Mouse (Mus musculus): ENCODE results near the gene G3bp2. TPM values are rescaled to one million over a fixed set of nuclear protein-coding genes. Genes with fewer than 3 reads are reported as not detected.

G3bp2 gene
- polyA plus RNA-seq, 1 experiment from 2014 or later: 192 TPM

DNA sequence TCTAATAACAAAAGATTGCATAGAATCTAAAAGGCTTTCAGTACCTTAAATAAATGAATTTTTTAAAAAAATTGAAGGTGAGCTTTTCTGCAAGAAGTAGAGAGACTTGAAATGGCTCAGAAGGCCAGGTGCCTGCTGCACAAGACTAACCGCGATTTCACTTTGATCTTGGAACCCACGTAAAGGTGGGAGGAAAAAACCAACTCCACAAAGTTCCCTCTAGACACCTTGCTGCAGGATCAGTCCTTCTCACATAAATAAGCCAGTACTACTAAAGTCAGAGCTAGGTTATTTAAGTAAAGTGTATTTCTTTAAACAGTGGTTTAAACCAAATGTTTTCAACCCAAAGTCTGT is 10.5 kb upstream of the G3bp2 start:
- 79% methylated on average over 3 of the region's 3 CpGs for WGBS
- Histone ChIP-seq H3K27ac (ENCODE audit: low read depth) (no peak overlapping the region), H3K27me3 (replicated peaks; ENCODE audit: control insufficient read depth, insufficient read depth, low read length) (no peaks in the 10 kb centered on the region), H3K4me3 (ENCODE audit: low read depth, low read length) (no peak overlapping the region), H3K4me1 (replicated peaks; ENCODE audit: control insufficient read depth, insufficient read depth, low read length) (no peaks in the 10 kb centered on the region), H3K36me3 (ENCODE audit: control insufficient read depth, insufficient read depth, low read length) (no peaks in the 10 kb centered on the region), H3K4me2 (ENCODE audit: low read length) (no peak overlapping the region), H3K9me3 (ENCODE audit: control insufficient read depth, low read length) (no peaks in the 10 kb centered on the region), H3K9ac (ENCODE audit: low read length) (no peak overlapping the region)
- ATAC-seq (replicated peaks; ENCODE audit: low FRiP score, low TSS enrichment, low read depth) (no peak), DNase-seq (ENCODE audit: low spot score) (no peak)

DNA sequence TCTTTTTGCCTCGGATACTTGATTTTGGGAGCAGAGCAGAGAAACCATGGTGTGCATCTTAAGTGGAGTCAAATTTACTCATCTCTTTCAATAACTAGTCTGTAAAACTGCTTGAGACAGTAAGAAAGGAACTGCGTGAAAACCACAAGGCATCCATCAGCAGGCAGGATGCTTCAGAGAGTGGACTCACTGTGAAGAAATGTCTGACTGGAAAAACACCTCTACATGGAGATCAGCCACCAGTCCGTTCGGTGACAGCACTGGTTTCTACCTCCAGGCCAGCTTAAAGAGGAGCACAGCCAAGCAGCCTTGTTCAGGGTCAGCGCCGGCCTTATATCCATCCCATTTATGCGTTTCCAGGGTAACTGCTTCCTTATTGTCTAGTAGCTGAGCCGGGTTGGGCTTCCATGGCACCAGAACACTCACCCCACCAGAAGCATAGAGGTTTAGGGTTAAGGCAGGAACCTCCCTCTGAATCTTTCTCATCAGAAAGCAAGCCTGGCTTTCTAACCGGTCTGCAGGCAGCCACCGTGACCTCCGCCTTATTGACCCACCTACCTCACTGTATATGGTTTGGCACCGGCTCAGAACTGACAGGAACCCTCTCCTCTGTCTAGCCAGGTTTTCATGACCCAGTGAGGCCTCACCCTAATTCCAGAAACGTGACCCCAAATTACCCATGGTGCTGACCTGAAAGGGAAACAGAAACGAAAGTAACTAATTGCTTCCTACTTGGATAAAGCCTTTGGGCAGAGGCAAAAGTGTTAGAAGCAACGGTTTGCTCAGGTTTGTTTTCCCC is 9.9 kb upstream of the G3bp2 start:
- no peak for DNase-seq (ENCODE audit: low spot score)
- 60% methylated on average over 15 of the region's 15 CpGs for WGBS
- no peaks in the 10 kb centered on the region for H3K27me3 ChIP-seq (replicated peaks; ENCODE audit: control insufficient read depth, insufficient read depth, low read length)
- H3K9ac ChIP-seq (ENCODE audit: low read length): no peak overlapping the region
- ATAC-seq (replicated peaks; ENCODE audit: low FRiP score, low TSS enrichment, low read depth): no peak
- no peaks in the 10 kb centered on the region for H3K4me1 ChIP-seq (replicated peaks; ENCODE audit: control insufficient read depth, insufficient read depth, low read length)
- H3K4me3 ChIP-seq (ENCODE audit: low read depth, low read length): no peak overlapping the region
- no peaks in the 10 kb centered on the region for H3K36me3 ChIP-seq (ENCODE audit: control insufficient read depth, insufficient read depth, low read length)
- no peaks in the 10 kb centered on the region for H3K9me3 ChIP-seq (ENCODE audit: control insufficient read depth, low read length)
- H3K27ac ChIP-seq (ENCODE audit: low read depth): no peak overlapping the region
- no peak overlapping the region for H3K4me2 ChIP-seq (ENCODE audit: low read length)

DNA sequence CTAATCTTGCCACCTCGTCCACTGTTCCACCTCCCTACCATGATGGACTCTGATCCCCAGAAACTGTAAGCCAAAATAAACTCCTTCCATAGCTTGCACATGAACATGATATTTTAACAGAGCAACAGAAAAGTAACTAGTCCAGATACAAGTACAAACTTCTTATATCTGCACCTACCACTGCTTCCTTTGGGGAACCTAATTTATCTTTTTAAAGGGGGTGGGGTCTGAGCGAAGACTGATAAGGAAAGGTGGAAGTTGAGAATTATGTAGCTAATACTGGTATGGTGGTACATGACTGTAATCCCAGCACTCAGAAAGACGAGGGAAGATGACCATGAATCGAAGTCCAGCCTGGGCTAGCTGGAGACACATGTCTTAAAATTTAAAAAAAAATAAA is 4.0 kb upstream of the G3bp2 start:
- H3K4me3 ChIP-seq (ENCODE audit: low read depth, low read length): no peak overlapping the region
- H3K4me2 ChIP-seq (ENCODE audit: low read length): no peak overlapping the region
- H3K27ac ChIP-seq (ENCODE audit: low read depth): no peak overlapping the region
- H3K9ac ChIP-seq (ENCODE audit: low read length): no peak overlapping the region
- H3K36me3 ChIP-seq (ENCODE audit: control insufficient read depth, insufficient read depth, low read length): no peaks in the 10 kb centered on the region
- no peaks in the 10 kb centered on the region for H3K27me3 ChIP-seq (replicated peaks; ENCODE audit: control insufficient read depth, insufficient read depth, low read length)
- WGBS: 95% methylated on average over 4 of the region's 4 CpGs
- no peak for DNase-seq (ENCODE audit: low spot score)
- 0 out of 2 replicates have a peak, but pooled peaks cover 4% of the 10 kb centered on the region for H3K9me3 ChIP-seq (ENCODE audit: control insufficient read depth, low read length)
- ATAC-seq (replicated peaks; ENCODE audit: low FRiP score, low TSS enrichment, low read depth): no peak
- H3K4me1 ChIP-seq (replicated peaks; ENCODE audit: control insufficient read depth, insufficient read depth, low read length): peaks cover 5% of the 10 kb centered on the region; the same call in 1 of the 2 replicates

DNA sequence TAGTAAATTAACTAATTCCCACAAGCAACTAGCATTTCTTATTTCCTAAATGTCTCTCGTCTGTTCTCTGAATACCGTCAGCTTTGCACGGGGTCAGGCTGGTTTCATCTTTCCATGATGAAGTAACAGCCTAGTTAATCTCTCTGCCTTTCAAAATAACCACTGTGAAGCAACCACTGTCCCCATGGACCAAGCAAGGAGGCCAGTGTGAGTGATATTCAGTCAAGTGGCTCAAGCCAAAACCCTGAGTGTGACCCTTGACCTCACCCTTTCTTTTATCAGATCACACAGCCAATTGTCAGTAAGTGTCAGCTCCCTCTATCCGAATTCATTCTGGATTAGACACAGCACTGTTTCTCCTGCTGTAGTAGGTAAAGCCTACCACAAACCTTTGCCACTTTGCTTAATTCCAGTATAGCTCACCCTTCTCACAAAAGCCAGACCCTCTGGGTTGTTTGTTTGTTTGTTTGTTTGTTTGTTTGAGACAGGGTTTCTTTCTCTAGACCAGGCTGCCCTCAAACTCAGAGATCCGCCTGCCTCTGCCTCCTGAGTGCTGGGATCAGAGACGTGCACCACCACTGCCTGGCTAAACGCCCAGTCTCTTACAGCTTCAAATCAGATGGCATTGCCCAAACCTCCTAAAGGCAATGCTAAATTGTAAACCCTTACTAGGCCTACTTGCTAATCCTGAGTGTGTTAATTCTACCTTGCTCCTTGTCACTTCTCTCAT is 2.5 kb upstream of the G3bp2 start:
- H3K4me1 ChIP-seq (replicated peaks; ENCODE audit: control insufficient read depth, insufficient read depth, low read length): peaks cover 18% of the 10 kb centered on the region
- WGBS: 87% methylated on average over 7 of the region's 7 CpGs
- no peaks in the 10 kb centered on the region for H3K27me3 ChIP-seq (replicated peaks; ENCODE audit: control insufficient read depth, insufficient read depth, low read length)
- ATAC-seq (replicated peaks; ENCODE audit: low FRiP score, low TSS enrichment, low read depth): no peak
- H3K9me3 ChIP-seq (ENCODE audit: control insufficient read depth, low read length): 0 out of 2 replicates have a peak, but pooled peaks cover 4% of the 10 kb centered on the region
- DNase-seq (ENCODE audit: low spot score): no peak
- no peak overlapping the region for H3K4me2 ChIP-seq (ENCODE audit: low read length)
- H3K36me3 ChIP-seq (ENCODE audit: control insufficient read depth, insufficient read depth, low read length): no peaks in the 10 kb centered on the region
- H3K27ac ChIP-seq (ENCODE audit: low read depth): no peak overlapping the region
- H3K9ac ChIP-seq (ENCODE audit: low read length): no peak overlapping the region
- H3K4me3 ChIP-seq (ENCODE audit: low read depth, low read length): no peak overlapping the region

DNA sequence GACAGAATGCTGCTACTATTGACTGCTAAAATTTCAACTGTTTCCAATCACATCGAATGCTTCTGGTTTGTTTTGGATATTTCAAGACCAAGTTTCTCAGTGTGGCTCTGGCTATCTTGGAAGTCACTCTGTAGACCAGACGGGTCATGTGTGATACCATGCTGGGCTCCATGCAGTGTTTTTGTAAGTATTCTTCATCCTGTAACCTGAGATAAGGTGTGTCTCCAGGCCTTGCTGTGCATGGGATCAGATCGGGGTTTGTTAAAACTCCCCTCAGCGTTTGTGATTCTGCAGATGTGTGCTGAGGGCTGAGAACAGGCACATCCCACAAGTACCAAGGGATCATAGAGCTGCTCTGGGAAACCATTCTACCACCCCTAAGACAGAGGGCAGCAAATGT is 1.7 kb upstream of the G3bp2 start:
- Histone ChIP-seq H3K9me3 (ENCODE audit: control insufficient read depth, low read length) (0 out of 2 replicates have a peak, but pooled peaks cover 4% of the 10 kb centered on the region), H3K36me3 (ENCODE audit: control insufficient read depth, insufficient read depth, low read length) (no peaks in the 10 kb centered on the region), H3K27me3 (replicated peaks; ENCODE audit: control insufficient read depth, insufficient read depth, low read length) (no peaks in the 10 kb centered on the region), H3K4me1 (replicated peaks; ENCODE audit: control insufficient read depth, insufficient read depth, low read length) (peaks cover 25% of the 10 kb centered on the region), H3K9ac (ENCODE audit: low read length) (no peak overlapping the region), H3K27ac (ENCODE audit: low read depth) (no peak overlapping the region), H3K4me2 (ENCODE audit: low read length) (no peak overlapping the region), H3K4me3 (ENCODE audit: low read depth, low read length) (no peak overlapping the region)
- no peak for ATAC-seq (replicated peaks; ENCODE audit: low FRiP score, low TSS enrichment, low read depth)
- 56% methylated on average over 4 of the region's 4 CpGs for WGBS
- DNase-seq (ENCODE audit: low spot score): no peak

DNA sequence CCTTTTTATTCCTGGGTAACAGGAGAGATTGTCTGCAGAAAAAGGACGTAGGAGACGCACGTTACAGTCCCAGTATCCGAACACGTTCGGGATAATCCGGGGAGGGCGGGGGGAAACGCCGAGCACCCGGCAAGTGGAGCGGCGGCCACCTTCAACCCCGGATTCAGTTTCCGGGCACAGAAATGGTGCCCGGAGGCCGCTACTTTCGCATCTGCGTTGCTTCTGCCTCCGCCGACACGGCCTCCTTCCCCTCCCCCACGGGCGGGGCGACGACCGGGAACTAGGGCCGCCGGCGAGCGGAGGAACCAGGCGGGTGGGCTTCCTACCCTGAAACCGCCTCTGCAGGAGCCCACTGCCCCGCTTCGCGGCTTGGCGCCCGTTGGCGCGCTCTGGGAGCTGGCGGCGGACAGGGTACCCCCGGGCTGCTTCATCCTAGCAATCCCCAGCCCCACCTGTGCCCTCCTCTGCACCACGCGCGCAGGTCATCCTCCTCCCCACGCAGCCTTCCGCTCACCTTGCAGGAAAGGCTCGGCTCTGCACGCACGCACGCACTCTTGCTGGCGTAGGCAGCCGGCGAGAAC is 608 bp downstream of the G3bp2 start:
- no peaks in the 10 kb centered on the region for H3K27me3 ChIP-seq (replicated peaks; ENCODE audit: control insufficient read depth, insufficient read depth, low read length)
- peak overlapping the region; percentile 93 for H3K4me3 ChIP-seq (ENCODE audit: low read depth, low read length)
- H3K36me3 ChIP-seq (ENCODE audit: control insufficient read depth, insufficient read depth, low read length): no peaks in the 10 kb centered on the region
- H3K9ac ChIP-seq (ENCODE audit: low read length): peak overlapping the region; percentile 95
- H3K27ac ChIP-seq (ENCODE audit: low read depth): peak overlapping the region; percentile 99
- peak overlapping the region; percentile 82 for H3K4me2 ChIP-seq (ENCODE audit: low read length)
- ATAC-seq (replicated peaks; ENCODE audit: low FRiP score, low TSS enrichment, low read depth) (peak; percentile 73), DNase-seq (ENCODE audit: low spot score) (no peak)
- 0 out of 2 replicates have a peak, but pooled peaks cover 4% of the 10 kb centered on the region for H3K9me3 ChIP-seq (ENCODE audit: control insufficient read depth, low read length)
- under 1% methylated on average over 47 of the region's 55 CpGs for WGBS
- H3K4me1 ChIP-seq (replicated peaks; ENCODE audit: control insufficient read depth, insufficient read depth, low read length): peaks cover 25% of the 10 kb centered on the region

DNA sequence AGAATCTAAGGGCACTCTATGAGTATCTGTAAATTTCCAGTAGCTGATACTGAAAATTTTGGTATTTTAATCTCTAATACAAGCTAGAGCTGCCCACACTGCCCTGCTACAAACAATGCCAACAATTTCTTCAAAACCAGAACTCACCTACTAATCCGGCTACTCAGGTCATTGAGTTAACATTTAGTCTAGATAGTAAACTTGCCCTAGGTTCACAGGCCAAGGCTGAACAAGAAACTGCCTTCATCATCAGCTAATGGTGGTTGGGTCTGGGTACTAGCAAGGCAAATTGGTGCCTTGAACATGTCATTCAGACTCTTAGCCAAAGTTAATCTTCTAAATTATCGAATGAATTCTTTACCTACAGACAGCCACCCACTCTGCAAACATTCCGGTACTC is 2.2 kb downstream of the G3bp2 start:
- peak overlapping the region; percentile 93; the same call in 1 of the 2 replicates for H3K4me3 ChIP-seq (ENCODE audit: low read depth, low read length)
- H3K36me3 ChIP-seq (ENCODE audit: control insufficient read depth, insufficient read depth, low read length): no peaks in the 10 kb centered on the region
- H3K9ac ChIP-seq (ENCODE audit: low read length): 0 out of 2 replicates have a peak overlapping the region, but pooled peaks have one; percentile 16
- no peaks in the 10 kb centered on the region for H3K9me3 ChIP-seq (ENCODE audit: control insufficient read depth, low read length)
- 54% methylated on average over 3 of the region's 3 CpGs for WGBS
- H3K4me1 ChIP-seq (replicated peaks; ENCODE audit: control insufficient read depth, insufficient read depth, low read length): peaks cover 25% of the 10 kb centered on the region
- peak overlapping the region; percentile 82 for H3K4me2 ChIP-seq (ENCODE audit: low read length)
- H3K27ac ChIP-seq (ENCODE audit: low read depth): no peak overlapping the region
- H3K27me3 ChIP-seq (replicated peaks; ENCODE audit: control insufficient read depth, insufficient read depth, low read length): no peaks in the 10 kb centered on the region
- DNase-seq (ENCODE audit: low spot score) (no peak), ATAC-seq (replicated peaks; ENCODE audit: low FRiP score, low TSS enrichment, low read depth) (no peak)

DNA sequence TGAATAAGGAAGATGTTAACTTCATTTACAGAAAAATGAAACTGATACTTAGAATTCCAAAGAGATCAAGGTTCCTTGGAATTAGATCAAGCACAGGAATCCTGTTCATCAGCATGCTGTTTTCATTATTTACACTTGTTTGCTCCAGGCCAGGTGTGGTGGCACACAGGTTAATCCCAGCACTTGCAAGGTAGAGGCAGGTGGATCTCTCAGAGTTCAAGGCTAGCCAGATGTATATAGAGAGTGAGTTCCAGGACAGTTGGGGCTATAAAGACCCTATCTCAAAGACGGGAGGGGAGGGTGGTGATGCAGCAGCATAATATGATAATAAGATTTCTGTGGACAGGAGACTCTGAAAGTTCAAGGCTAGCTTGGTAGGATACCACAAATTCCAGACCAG is 3.1 kb downstream of the G3bp2 start:
- ATAC-seq (replicated peaks; ENCODE audit: low FRiP score, low TSS enrichment, low read depth) (no peak), DNase-seq (ENCODE audit: low spot score) (no peak)
- Histone ChIP-seq H3K4me1 (replicated peaks; ENCODE audit: control insufficient read depth, insufficient read depth, low read length) (peaks cover 25% of the 10 kb centered on the region), H3K27me3 (replicated peaks; ENCODE audit: control insufficient read depth, insufficient read depth, low read length) (no peaks in the 10 kb centered on the region), H3K4me3 (ENCODE audit: low read depth, low read length) (no peak overlapping the region), H3K9me3 (ENCODE audit: control insufficient read depth, low read length) (no peaks in the 10 kb centered on the region), H3K9ac (ENCODE audit: low read length) (no peak overlapping the region), H3K36me3 (ENCODE audit: control insufficient read depth, insufficient read depth, low read length) (no peaks in the 10 kb centered on the region), H3K4me2 (ENCODE audit: low read length) (no peak overlapping the region), H3K27ac (ENCODE audit: low read depth) (no peak overlapping the region)
- WGBS: 50% methylated on average over 1 of the region's 1 CpGs

Measured in intestine, embryonic 14.5 days (tissue).